Mouse (Mus musculus) erythroblast, embryonic 14.5 days (primary cell): Measurements from ENCODE around the gene Apba1.

ENCODE experiments used
- GATA1 ChIP-seq: IDR thresholded peaks from 2 replicates; pipeline ENCODE4 v1.6.1; 2012; ENCODE audit warnings: low read length, inconsistent platforms, mixed read lengths
- TAL1 ChIP-seq: IDR thresholded peaks from 3 replicates; pipeline ENCODE4 v1.6.1; 2012; ENCODE audit warnings: low read length, inconsistent platforms, mixed read lengths

DNA sequence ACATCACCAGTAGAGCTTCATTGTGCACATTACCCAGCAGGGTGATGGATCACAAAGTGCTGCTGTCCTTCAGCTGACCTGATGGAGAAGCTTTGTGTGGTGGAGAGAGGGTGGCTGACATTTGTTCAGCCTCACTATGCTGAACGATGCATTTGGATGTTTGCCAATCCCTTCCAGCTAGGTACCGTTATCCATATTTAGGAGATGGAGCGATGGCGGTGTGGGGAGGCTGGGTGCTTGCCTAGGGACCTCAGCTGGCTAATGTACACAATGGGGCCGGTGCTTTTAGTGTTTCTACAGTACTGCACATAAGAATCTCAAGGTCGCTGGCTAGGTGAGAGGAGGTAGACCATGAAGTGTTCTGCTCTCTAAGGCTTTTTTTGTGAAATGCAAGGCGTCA lies 72.1 kb downstream of the Apba1 start:
- TF ChIP-seq TAL1 = no peak
- TF ChIP-seq GATA1 = no peak
